Mouse (Mus musculus): ENCODE data around the gene Tmem87b. TPM values are rescaled to one million over a fixed set of nuclear protein-coding genes. Genes with fewer than 3 reads are reported as not detected.

The Tmem87b gene
- polyA plus RNA-seq, 1 experiment from 2014 or later: 31.9 TPM

DNA sequence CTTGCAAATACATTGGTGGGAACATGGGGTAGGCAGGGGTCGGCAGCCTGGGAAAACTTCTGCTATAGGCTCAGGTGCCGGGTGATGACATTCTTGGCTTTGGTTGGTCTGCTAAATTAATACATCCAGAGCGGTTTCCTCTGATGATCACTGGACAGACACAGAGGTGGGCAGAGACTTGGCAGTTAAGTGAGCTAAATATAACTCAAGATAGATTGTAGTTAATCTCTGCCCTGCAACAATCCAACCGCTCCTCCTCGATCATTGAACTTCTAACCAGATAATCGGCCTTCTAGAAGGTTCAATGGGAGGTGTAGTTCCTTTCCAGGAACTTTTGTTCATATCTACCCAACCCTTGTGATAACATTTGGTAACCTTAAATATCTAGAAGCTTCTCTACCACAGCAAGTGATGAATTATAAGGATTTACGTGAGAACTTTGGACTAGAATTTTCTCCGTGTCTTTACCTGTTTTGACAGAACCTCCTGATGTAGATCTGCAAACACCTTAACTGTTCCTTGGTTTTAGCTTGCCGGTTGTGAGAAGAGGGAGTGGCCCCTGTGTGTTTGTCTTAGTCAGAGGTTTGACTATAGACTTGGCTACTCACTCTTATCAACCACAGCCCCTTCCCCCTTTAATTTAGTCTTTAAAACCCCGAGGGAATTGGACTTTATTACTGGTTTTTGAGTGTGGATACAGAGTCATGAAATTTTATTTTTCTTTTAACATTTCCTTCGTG is 26.9 kb upstream of the Tmem87b start:
- Histone ChIP-seq H3K4me3 (ENCODE audit: low read depth, low read length) (no peak overlapping the region), H3K27ac (replicated peaks) (no peak overlapping the region), H3K9ac (ENCODE audit: low read length) (no peak overlapping the region), H3K4me1 (replicated peaks; ENCODE audit: control insufficient read depth, insufficient read depth) (no peaks in the 10 kb centered on the region), H3K9me3 (ENCODE audit: control insufficient read depth, low read length) (no peaks in the 10 kb centered on the region), H3K36me3 (ENCODE audit: control insufficient read depth, insufficient read depth, low read length) (no peaks in the 10 kb centered on the region), H3K4me2 (replicated peaks; ENCODE audit: low read depth) (no peak overlapping the region), H3K27me3 (ENCODE audit: control insufficient read depth, insufficient read depth, low read length) (no peaks in the 10 kb centered on the region)
- no peak for DNase-seq (ENCODE audit: low spot score)
- 60% methylated on average over 11 of the region's 11 CpGs for WGBS
- ATAC-seq (ENCODE audit: low FRiP score, low TSS enrichment): no peak
- no peak for TF ChIP-seq EP300 (optimal IDR thresholded peaks at IDR 0.05)
- no peak for TF ChIP-seq CTCF (IDR thresholded peaks at IDR 0.05; ENCODE audit: low read depth)

DNA sequence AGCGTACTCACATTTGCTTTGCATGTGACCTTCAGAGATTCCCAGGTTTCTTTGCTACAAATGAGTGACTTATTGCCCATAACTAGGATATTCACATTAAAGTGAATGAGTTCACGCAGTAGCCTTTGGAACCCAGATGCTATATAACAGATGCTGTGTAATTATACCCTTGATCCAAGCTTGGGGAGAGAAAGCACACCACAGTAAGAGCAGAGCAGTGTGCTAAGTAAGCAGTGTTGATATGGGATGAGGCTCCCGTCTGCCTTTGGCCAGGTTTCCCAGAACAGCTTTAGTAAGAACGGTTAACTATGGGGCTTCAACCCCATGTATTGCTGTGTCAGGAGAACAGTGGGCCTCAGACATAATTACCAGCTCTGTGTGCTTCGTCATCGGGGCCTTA is 24.0 kb upstream of the Tmem87b start:
- no peak for TF ChIP-seq EP300 (optimal IDR thresholded peaks at IDR 0.05)
- TF ChIP-seq CTCF (IDR thresholded peaks at IDR 0.05; ENCODE audit: low read depth): no peak
- Histone ChIP-seq H3K4me1 (replicated peaks; ENCODE audit: control insufficient read depth, insufficient read depth) (no peaks in the 10 kb centered on the region), H3K36me3 (ENCODE audit: control insufficient read depth, insufficient read depth, low read length) (no peaks in the 10 kb centered on the region), H3K9ac (ENCODE audit: low read length) (no peak overlapping the region), H3K27me3 (ENCODE audit: control insufficient read depth, insufficient read depth, low read length) (no peaks in the 10 kb centered on the region), H3K9me3 (ENCODE audit: control insufficient read depth, low read length) (no peaks in the 10 kb centered on the region), H3K4me3 (ENCODE audit: low read depth, low read length) (no peak overlapping the region), H3K27ac (replicated peaks) (no peak overlapping the region), H3K4me2 (replicated peaks; ENCODE audit: low read depth) (no peak overlapping the region)
- no peak for DNase-seq (ENCODE audit: low spot score)
- no peak for ATAC-seq (ENCODE audit: low FRiP score, low TSS enrichment)
- whole genome bisulfite sequencing: 87% methylated on average over 6 of the region's 6 CpGs

DNA sequence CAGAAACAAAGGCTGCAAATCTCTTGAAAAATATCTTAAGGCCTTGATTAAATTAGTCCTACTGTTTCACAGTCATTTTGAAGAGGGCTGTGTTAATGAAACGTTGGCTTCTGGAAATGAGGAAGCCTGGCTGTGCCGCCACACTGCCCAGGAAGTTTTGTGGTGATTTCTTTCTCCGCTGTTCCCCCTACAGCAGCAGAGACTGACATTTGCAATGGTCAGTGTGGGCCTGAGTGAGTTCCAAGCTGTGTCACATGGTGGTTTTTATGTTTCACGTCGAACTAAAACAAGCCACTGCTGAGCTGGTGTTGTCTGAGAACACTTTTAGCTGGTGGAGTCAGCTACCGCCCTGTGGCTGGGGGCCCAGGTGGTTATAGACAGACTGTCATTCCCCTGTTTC is 21.5 kb upstream of the Tmem87b start:
- Histone ChIP-seq H3K27me3 (ENCODE audit: control insufficient read depth, insufficient read depth, low read length) (no peaks in the 10 kb centered on the region), H3K4me1 (replicated peaks; ENCODE audit: control insufficient read depth, insufficient read depth) (no peaks in the 10 kb centered on the region), H3K36me3 (ENCODE audit: control insufficient read depth, insufficient read depth, low read length) (peaks cover 6% of the 10 kb centered on the region; the same call in 1 of the 2 replicates), H3K4me2 (replicated peaks; ENCODE audit: low read depth) (no peak overlapping the region), H3K4me3 (ENCODE audit: low read depth, low read length) (no peak overlapping the region), H3K9me3 (ENCODE audit: control insufficient read depth, low read length) (no peaks in the 10 kb centered on the region; the same call in 1 of the 2 replicates), H3K9ac (ENCODE audit: low read length) (no peak overlapping the region), H3K27ac (replicated peaks) (no peak overlapping the region)
- DNase-seq (ENCODE audit: low spot score) (no peak), ATAC-seq (ENCODE audit: low FRiP score, low TSS enrichment) (no peak)
- 69% methylated on average over 6 of the region's 6 CpGs for WGBS
- TF ChIP-seq EP300 (optimal IDR thresholded peaks at IDR 0.05) (no peak), CTCF (IDR thresholded peaks at IDR 0.05; ENCODE audit: low read depth) (no peak)

DNA sequence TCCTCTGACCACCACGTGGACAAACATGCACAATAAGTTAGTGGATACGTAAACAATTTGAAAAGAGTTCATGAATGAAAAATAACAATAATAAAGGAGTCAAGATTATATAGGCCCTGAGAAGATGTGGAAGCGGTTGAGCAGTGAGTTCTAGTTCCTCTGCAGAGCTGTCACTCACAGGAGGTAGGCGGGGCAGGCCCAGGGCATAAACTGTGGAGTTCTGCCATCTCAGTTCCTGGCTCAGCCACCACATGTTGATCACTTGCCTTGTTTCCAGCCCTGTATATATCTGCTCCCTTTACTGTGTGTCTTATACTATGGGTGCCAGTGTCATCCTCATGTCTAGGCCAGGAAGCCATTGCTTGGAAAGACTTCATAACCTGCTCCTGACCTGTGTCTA is 14.5 kb upstream of the Tmem87b start:
- no peak for TF ChIP-seq EP300 (optimal IDR thresholded peaks at IDR 0.05)
- no peak for TF ChIP-seq CTCF (IDR thresholded peaks at IDR 0.05; ENCODE audit: low read depth)
- ATAC-seq (ENCODE audit: low FRiP score, low TSS enrichment) (no peak), DNase-seq (ENCODE audit: low spot score) (no peak)
- WGBS: 89% methylated on average over 4 of the region's 4 CpGs
- H3K9ac ChIP-seq (ENCODE audit: low read length): no peak overlapping the region
- H3K4me1 ChIP-seq (replicated peaks; ENCODE audit: control insufficient read depth, insufficient read depth): no peaks in the 10 kb centered on the region
- H3K27me3 ChIP-seq (ENCODE audit: control insufficient read depth, insufficient read depth, low read length): no peaks in the 10 kb centered on the region
- no peak overlapping the region for H3K4me3 ChIP-seq (ENCODE audit: low read depth, low read length)
- peaks cover 6% of the 10 kb centered on the region; the same call in 1 of the 2 replicates for H3K36me3 ChIP-seq (ENCODE audit: control insufficient read depth, insufficient read depth, low read length)
- no peak overlapping the region for H3K4me2 ChIP-seq (replicated peaks; ENCODE audit: low read depth)
- H3K9me3 ChIP-seq (ENCODE audit: control insufficient read depth, low read length): no peaks in the 10 kb centered on the region; the same call in 1 of the 2 replicates
- H3K27ac ChIP-seq (replicated peaks): no peak overlapping the region

DNA sequence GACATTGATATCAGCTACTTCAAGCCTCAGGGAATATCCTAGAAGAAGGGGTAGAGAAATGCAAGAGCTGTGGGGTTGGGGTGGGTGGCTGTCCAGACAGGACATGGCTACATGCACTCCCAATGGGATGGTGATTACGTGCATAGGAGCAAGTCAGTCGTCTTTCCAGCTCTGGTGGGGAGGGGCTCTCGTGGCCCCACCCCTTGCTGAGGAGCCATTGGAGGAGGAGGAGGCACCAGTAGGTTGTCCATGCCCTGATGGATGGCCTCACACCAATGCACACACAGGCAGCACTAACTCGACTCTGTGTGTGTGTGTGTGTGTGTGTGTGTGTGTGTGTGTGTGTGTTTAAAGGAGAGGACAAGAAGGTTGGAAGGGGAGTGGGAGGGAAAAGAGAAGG is 12.6 kb upstream of the Tmem87b start:
- 0 out of 2 replicates have a peak, but pooled peaks cover 3% of the 10 kb centered on the region for H3K36me3 ChIP-seq (ENCODE audit: control insufficient read depth, insufficient read depth, low read length)
- no peaks in the 10 kb centered on the region for H3K4me1 ChIP-seq (replicated peaks; ENCODE audit: control insufficient read depth, insufficient read depth)
- TF ChIP-seq EP300 (optimal IDR thresholded peaks at IDR 0.05) (no peak), CTCF (IDR thresholded peaks at IDR 0.05; ENCODE audit: low read depth) (no peak)
- no peaks in the 10 kb centered on the region for H3K27me3 ChIP-seq (ENCODE audit: control insufficient read depth, insufficient read depth, low read length)
- H3K4me3 ChIP-seq (ENCODE audit: low read depth, low read length): no peak overlapping the region
- H3K4me2 ChIP-seq (replicated peaks; ENCODE audit: low read depth): no peak overlapping the region
- no peak overlapping the region for H3K27ac ChIP-seq (replicated peaks)
- ATAC-seq (ENCODE audit: low FRiP score, low TSS enrichment) (no peak), DNase-seq (ENCODE audit: low spot score) (no peak)
- H3K9me3 ChIP-seq (ENCODE audit: control insufficient read depth, low read length): no peaks in the 10 kb centered on the region; the same call in 1 of the 2 replicates
- H3K9ac ChIP-seq (ENCODE audit: low read length): no peak overlapping the region
- 55% methylated on average over 4 of the region's 4 CpGs for WGBS

DNA sequence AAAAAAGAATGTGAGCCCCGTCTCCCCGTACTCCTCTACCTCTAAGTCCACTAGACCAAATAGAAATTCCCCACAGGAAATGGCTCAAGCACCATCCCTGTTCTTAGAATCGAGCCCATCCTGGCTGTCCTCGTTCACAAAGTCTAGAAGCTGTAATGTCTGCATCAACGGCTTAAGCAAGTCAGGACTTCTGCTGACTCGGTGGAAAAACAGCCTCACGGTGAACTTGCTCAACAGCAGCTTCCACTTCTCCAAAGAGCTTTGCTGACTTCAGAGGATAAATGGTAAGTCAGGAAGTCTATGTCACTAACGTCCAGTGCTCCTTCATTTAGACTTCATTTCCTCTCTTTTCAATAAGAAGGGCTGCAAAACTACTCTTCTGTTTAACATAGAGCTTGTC is 11.4 kb upstream of the Tmem87b start:
- ATAC-seq (ENCODE audit: low FRiP score, low TSS enrichment) (no peak), DNase-seq (ENCODE audit: low spot score) (no peak)
- Histone ChIP-seq H3K9ac (ENCODE audit: low read length) (no peak overlapping the region), H3K4me1 (replicated peaks; ENCODE audit: control insufficient read depth, insufficient read depth) (no peaks in the 10 kb centered on the region), H3K4me2 (replicated peaks; ENCODE audit: low read depth) (no peak overlapping the region), H3K36me3 (ENCODE audit: control insufficient read depth, insufficient read depth, low read length) (no peaks in the 10 kb centered on the region), H3K4me3 (ENCODE audit: low read depth, low read length) (no peak overlapping the region), H3K9me3 (ENCODE audit: control insufficient read depth, low read length) (no peaks in the 10 kb centered on the region), H3K27ac (replicated peaks) (no peak overlapping the region), H3K27me3 (ENCODE audit: control insufficient read depth, insufficient read depth, low read length) (no peaks in the 10 kb centered on the region)
- TF ChIP-seq CTCF (IDR thresholded peaks at IDR 0.05; ENCODE audit: low read depth) (no peak), EP300 (optimal IDR thresholded peaks at IDR 0.05) (no peak)
- 49% methylated on average over 8 of the region's 8 CpGs for WGBS
